Mouse (Mus musculus) thymus, adult 2 months (tissue): ENCODE results near the gene Usf3.

Source experiments
- CTCF ChIP-seq: fragments of 200-500 bp; IDR thresholded peaks from 2 replicates; pipeline ENCODE4 v1.5.1; 2012; ENCODE audit warnings: mild to moderate bottlenecking, control low read depth, low read length, moderate library complexity, borderline replicate concordance; ENCODE audit not compliant: control insufficient read depth, poor library complexity, insufficient read depth; ENCODE audit errors: extremely low read depth
- POLR2A ChIP-seq: fragments of 200-500 bp; IDR thresholded peaks from 2 replicates; pipeline ENCODE4 v1.6.1; 2012; ENCODE audit warnings: mild to moderate bottlenecking, low read length, control low read depth, moderate library complexity; ENCODE audit not compliant: control insufficient read depth, poor library complexity, insufficient read depth; ENCODE audit errors: extremely low read depth

DNA sequence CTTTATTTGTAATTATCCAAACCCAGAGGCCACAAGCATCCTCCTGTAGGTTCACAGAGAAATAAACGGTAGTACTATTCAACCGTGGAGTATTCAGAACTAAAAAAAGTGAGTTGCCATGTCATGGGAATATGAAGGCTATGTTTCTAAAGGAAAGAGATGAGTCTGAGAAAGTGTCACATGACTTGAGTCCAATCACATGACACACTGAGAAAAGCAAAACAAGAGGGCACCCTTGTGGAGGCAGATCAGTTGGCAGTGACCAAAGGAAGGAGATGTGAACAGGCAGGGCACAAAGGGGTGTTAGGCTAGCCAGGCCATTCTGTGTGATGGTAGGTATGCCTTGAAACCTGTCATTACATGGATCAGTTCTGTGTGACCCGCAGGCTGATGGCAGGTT, 79.7 kb downstream of the Usf3 start:
- no peak for TF ChIP-seq CTCF
- TF ChIP-seq POLR2A: no peak
